Mouse (Mus musculus): ENCODE results near the gene Rad51b.
A peak's percentile ranks its signal among the peaks of the same experiment; 100 is the strongest.

The Rad51b gene

GRCm38 (mm10) chr12:79623308-79623707, 326.2 kb downstream of the Rad51b start:
- no peak for DNase-seq

GRCm38 (mm10) chr12:79625699-79626554, 328.8 kb downstream of the Rad51b start:
- DNase-seq: no peak

- no peak for DNase-seq
Measured at GRCm38 (mm10) chr12:79626555-79627080, 329.5 kb downstream of the Rad51b start.

- no peak for DNase-seq
Measured at GRCm38 (mm10) chr12:79627351-79628120, 330.5 kb downstream of the Rad51b start.

GRCm38 (mm10) chr12:79628121-79628774, 331.2 kb downstream of the Rad51b start:
- DNase-seq: no peak

GRCm38 (mm10) chr12:79629945-79630850, 333.1 kb downstream of the Rad51b start:
- DNase-seq: no peak

GRCm38 (mm10) chr12:79633458-79634106, 336.5 kb downstream of the Rad51b start:
- DNase-seq: no peak

- peak; percentile 57 to 74 for DNase-seq
Measured at GRCm38 (mm10) chr12:79641570-79642285, 344.6 kb downstream of the Rad51b start.

GRCm38 (mm10) chr12:79642715-79643114, 345.6 kb downstream of the Rad51b start:
- no peak for DNase-seq

- no peak for DNase-seq
Measured at GRCm38 (mm10) chr12:79645656-79646055, 348.6 kb downstream of the Rad51b start.

- peak in 1 of 2 experiments; percentile 61 for DNase-seq
Measured at GRCm38 (mm10) chr12:79646646-79647164, 349.6 kb downstream of the Rad51b start.

GRCm38 (mm10) chr12:79647382-79647781, 350.3 kb downstream of the Rad51b start:
- DNase-seq: no peak

GRCm38 (mm10) chr12:79647976-79648375, 350.9 kb downstream of the Rad51b start:
- no peak for DNase-seq

- no peak for DNase-seq
Measured at GRCm38 (mm10) chr12:79648812-79649700, 352.0 kb downstream of the Rad51b start.

- no peak for DNase-seq
Measured at GRCm38 (mm10) chr12:79649796-79650195, 352.7 kb downstream of the Rad51b start.

GRCm38 (mm10) chr12:79655138-79655537, 358.1 kb downstream of the Rad51b start:
- DNase-seq: no peak

GRCm38 (mm10) chr12:79658861-79659260, 361.8 kb downstream of the Rad51b start:
- DNase-seq: no peak

GRCm38 (mm10) chr12:79661270-79661669, 364.2 kb downstream of the Rad51b start:
- no peak for DNase-seq

GRCm38 (mm10) chr12:79663131-79663892, 366.2 kb downstream of the Rad51b start:
- no peak for DNase-seq
